Mouse (Mus musculus) CH12.LX (cell line): Measurements from ENCODE around the gene Fkbp6. TPM values are rescaled to one million over a fixed set of nuclear protein-coding genes. Genes with fewer than 3 reads are reported as not detected.

ENCODE experiments used
- DNase-seq: peaks from one replicate; pipeline ENCODE4 v3.0.0-alpha.2; 2013; ENCODE audit errors: extremely low read depth
- H3K27ac ChIP-seq: 2 replicates; pipeline ENCODE4 v1.5.1; 2012; ENCODE audit warnings: low read depth, mild to moderate bottlenecking, control low read depth, moderate library complexity; ENCODE audit not compliant: insufficient read depth
- H3K27me3 ChIP-seq: replicated peaks from 2 replicates; pipeline ENCODE3; 2012; ENCODE audit warnings: inconsistent platforms
- H3K36me3 ChIP-seq, 2 experiments: replicated peaks in 1 of 2; 2 replicates each; pipeline versions ENCODE3 to v1.6.1; 2012; ENCODE audit warnings: inconsistent platforms in 1 of 2, low read length in 1 of 2, mild to moderate bottlenecking in 1 of 2, mixed read lengths in 1 of 2, moderate library complexity in 1 of 2; ENCODE audit not compliant: control insufficient read depth in 1 of 2, insufficient read depth in 1 of 2
- H3K4me1 ChIP-seq, 2 experiments: 2 replicates each; pipeline ENCODE4 v1.6.1; 2012; ENCODE audit warnings: inconsistent platforms in 1 of 2, moderate library complexity in 1 of 2; ENCODE audit not compliant: insufficient read depth in 2 of 2, control insufficient read depth in 1 of 2
- H3K4me2 ChIP-seq: 2 replicates; pipeline ENCODE4 v1.6.1; 2012; ENCODE audit warnings: low read depth, mild to moderate bottlenecking, control low read depth; ENCODE audit not compliant: poor library complexity, insufficient read depth, severe bottlenecking
- H3K4me3 ChIP-seq, 3 experiments: fragments of 150-350 bp in 1 of 3; sonication (generic) in 1 of 3; replicated peaks in 1 of 3; 2 replicates each; pipeline versions ENCODE3 to v1.5.1; 2011 to 2012; ENCODE audit warnings: low read depth in 2 of 3, low read length in 2 of 3, mild to moderate bottlenecking in 2 of 3, moderate library complexity in 2 of 3, control low read depth in 1 of 3, improper control_type of control experiment in 1 of 3, inconsistent platforms in 1 of 3, mixed read lengths in 1 of 3; ENCODE audit not compliant: poor library complexity in 1 of 3
- H3K79me2 ChIP-seq: replicated peaks from 2 replicates; pipeline ENCODE4 v1.6.1; 2012; ENCODE audit warnings: mild to moderate bottlenecking, moderate library complexity; ENCODE audit not compliant: control insufficient read depth, poor library complexity, insufficient read depth, severe bottlenecking; ENCODE audit errors: extremely low read depth
- H3K9ac ChIP-seq: 2 replicates; pipeline ENCODE4 v1.6.1; 2012; ENCODE audit warnings: low read depth, mild to moderate bottlenecking, control low read depth, moderate library complexity; ENCODE audit not compliant: insufficient read depth
- H3K9me3 ChIP-seq: replicated peaks from 2 replicates; pipeline ENCODE3; 2012; ENCODE audit warnings: low read length, inconsistent platforms, mixed read lengths
- BHLHE40 ChIP-seq: IDR thresholded peaks from 2 replicates; pipeline ENCODE4 v1.6.1; 2011; ENCODE audit warnings: mild to moderate bottlenecking, low read depth, low read length, improper control_type of control experiment
- CHD2 ChIP-seq: IDR thresholded peaks from 2 replicates; pipeline ENCODE4 v1.6.1; 2011; ENCODE audit warnings: low read length, improper control_type of control experiment
- CTCF ChIP-seq, 2 experiments: IDR thresholded peaks in 1 of 2; conservative IDR thresholded peaks in 1 of 2; 2 replicates each; pipeline ENCODE4 v1.5.1; 2011 to 2012; ENCODE audit warnings: low read depth in 2 of 2, low read length in 2 of 2, improper control_type of control experiment in 1 of 2, inconsistent platforms in 1 of 2, mild to moderate bottlenecking in 1 of 2, moderate library complexity in 1 of 2
- ETS1 ChIP-seq: conservative IDR thresholded peaks from 2 replicates; pipeline ENCODE4 v1.6.1; 2012; ENCODE audit warnings: low read depth, mild to moderate bottlenecking, inconsistent platforms, low read length, improper control_type of control experiment, moderate library complexity
- GABPA ChIP-seq: IDR thresholded peaks from 2 replicates; pipeline ENCODE4 v1.6.1; 2012; ENCODE audit warnings: low read depth, low read length, improper control_type of control experiment, inconsistent platforms; ENCODE audit not compliant: insufficient replicate concordance
- HCFC1 ChIP-seq: IDR thresholded peaks from 2 replicates; pipeline ENCODE4 v1.6.1; 2012; ENCODE audit warnings: low read depth, mild to moderate bottlenecking, inconsistent platforms, low read length, improper control_type of control experiment
- IRF4 ChIP-seq: IDR thresholded peaks from 2 replicates; pipeline ENCODE4 v1.6.1; 2014; ENCODE audit warnings: low read depth, mild to moderate bottlenecking, inconsistent platforms, low read length, improper control_type of control experiment
- KAT2A ChIP-seq: IDR thresholded peaks from 2 replicates; pipeline ENCODE4 v1.6.1; 2012; ENCODE audit warnings: low read length, improper control_type of control experiment, inconsistent platforms; ENCODE audit not compliant: insufficient replicate concordance
- MAFK ChIP-seq: IDR thresholded peaks from 2 replicates; pipeline ENCODE4 v1.6.1; 2011; ENCODE audit warnings: low read length, improper control_type of control experiment; ENCODE audit not compliant: insufficient replicate concordance
- MYC ChIP-seq: IDR thresholded peaks from 2 replicates; pipeline ENCODE4 v1.6.1; 2011; ENCODE audit warnings: low read depth, mild to moderate bottlenecking, improper control_type of control experiment, low read length
- NELFE ChIP-seq: IDR thresholded peaks from 2 replicates; pipeline ENCODE4 v1.6.1; 2011; ENCODE audit warnings: low read depth, low read length, improper control_type of control experiment
- PAX5 ChIP-seq: IDR thresholded peaks from 2 replicates; pipeline ENCODE4 v1.6.1; 2012; ENCODE audit warnings: low read length, inconsistent platforms, mixed read lengths
- RAD21 ChIP-seq: IDR thresholded peaks from 2 replicates; pipeline ENCODE4 v1.6.1; 2011; ENCODE audit warnings: low read depth, mild to moderate bottlenecking, low read length, improper control_type of control experiment, moderate library complexity
- SIN3A ChIP-seq: IDR thresholded peaks from 2 replicates; pipeline ENCODE4 v1.6.1; 2012; ENCODE audit warnings: low read length, improper control_type of control experiment, inconsistent platforms
- SMC3 ChIP-seq: IDR thresholded peaks from 2 replicates; pipeline ENCODE4 v1.6.1; 2011; ENCODE audit warnings: low read depth, low read length, improper control_type of control experiment
- TCF12 ChIP-seq: IDR thresholded peaks from 2 replicates; pipeline ENCODE4 v1.6.1; 2014; ENCODE audit warnings: low read depth, mild to moderate bottlenecking, inconsistent platforms, low read length, improper control_type of control experiment
- UBTF ChIP-seq: IDR thresholded peaks from 2 replicates; pipeline ENCODE4 v1.6.1; 2012; ENCODE audit warnings: low read depth, mild to moderate bottlenecking, inconsistent platforms, low read length, improper control_type of control experiment, moderate library complexity
- ZC3H11A ChIP-seq: IDR thresholded peaks from 2 replicates; pipeline ENCODE4 v1.6.1; 2012; ENCODE audit warnings: low read depth, mild to moderate bottlenecking, inconsistent platforms, low read length, improper control_type of control experiment
- ZMIZ1 ChIP-seq: IDR thresholded peaks from 2 replicates; pipeline ENCODE4 v1.6.1; 2012; ENCODE audit warnings: low read depth, mild to moderate bottlenecking, inconsistent platforms, low read length, improper control_type of control experiment
- dilution Hi-C: fragments of 300-500 bp; cut with MboI; formaldehyde crosslinking; loops from 2 replicates; pipeline ENCODE4 v1.14.3; 2020; ENCODE audit warnings: low sequenced_read_pairs; ENCODE audit not compliant: extremely low pct_unique_long_range_greater_than_20kb, extremely low pct_ligation_motif_present
- in situ Hi-C: fragments of 300-500 bp; cut with MboI; formaldehyde crosslinking; loops from 3 replicates; pipeline ENCODE4 v1.14.3; 2019; ENCODE audit warnings: low sequenced_read_pairs, low pct_ligation_motif_present, low pct_unique_long_range_greater_than_20kb, mixed read lengths
- polyA plus RNA-seq: library from polyadenylated mRNA; unstranded; fragments of >175 nt; gene quantifications from 2 replicates; pipeline ENCODE4 v1.2.1, GENCODE M21; 2012; ENCODE audit warnings: low read depth; ENCODE audit not compliant: insufficient read length
- total RNA-seq, 2 experiments: library from RNA; depleted of rRNA; stranded (reverse); fragments of 300-350 nt in 1 of 2; fragments of >200 nt in 1 of 2; gene quantifications; 2 replicates each; pipeline ENCODE4 v1.2.3; 2012 to 2014

Gene Fkbp6
- total and polyA plus RNA-seq, 3 experiments: not detected

DNA sequence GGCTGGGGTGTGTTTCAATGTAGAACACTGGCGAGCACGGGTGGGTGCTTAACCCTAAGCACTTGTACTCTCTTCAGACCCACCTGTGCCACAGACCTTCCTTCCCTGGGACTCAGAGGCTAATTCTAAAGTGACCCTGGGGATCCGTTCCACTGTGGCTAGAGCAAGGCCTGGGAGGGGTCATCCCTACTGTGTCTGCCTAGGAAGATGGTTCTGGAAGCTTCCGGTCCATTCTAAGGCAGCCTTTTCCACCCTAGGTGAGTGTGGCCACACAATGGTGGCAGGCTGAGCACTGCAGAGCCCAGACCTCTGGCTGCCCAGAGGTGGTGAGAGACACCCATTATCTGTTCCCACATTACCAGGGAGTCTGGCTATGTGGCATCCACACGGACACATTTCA lies 62.9 kb downstream of the Fkbp6 start:
- H3K27me3 ChIP-seq: peaks cover 56% of the 10 kb centered on the region
- TF ChIP-seq ZMIZ1 (no peak), ETS1 (no peak)
- no peaks in the 10 kb centered on the region for H3K4me1 ChIP-seq
- no peaks in the 10 kb centered on the region for H3K36me3 ChIP-seq
- dilution Hi-C loops (no loop called here), in situ Hi-C loops (loop anchor here (5.0 kb wide), 2 partner anchors 50 to 170 kb away; no protein-coding TSS in a partner anchor)
- no peak for DNase-seq
- no peak overlapping the region for H3K27ac ChIP-seq
- no peak overlapping the region for H3K4me3 ChIP-seq
- H3K79me2 ChIP-seq: no peaks in the 10 kb centered on the region
- H3K9me3 ChIP-seq: peaks cover 6% of the 10 kb centered on the region
- H3K4me2 ChIP-seq: no peak overlapping the region
- H3K9ac ChIP-seq: no peak overlapping the region

DNA sequence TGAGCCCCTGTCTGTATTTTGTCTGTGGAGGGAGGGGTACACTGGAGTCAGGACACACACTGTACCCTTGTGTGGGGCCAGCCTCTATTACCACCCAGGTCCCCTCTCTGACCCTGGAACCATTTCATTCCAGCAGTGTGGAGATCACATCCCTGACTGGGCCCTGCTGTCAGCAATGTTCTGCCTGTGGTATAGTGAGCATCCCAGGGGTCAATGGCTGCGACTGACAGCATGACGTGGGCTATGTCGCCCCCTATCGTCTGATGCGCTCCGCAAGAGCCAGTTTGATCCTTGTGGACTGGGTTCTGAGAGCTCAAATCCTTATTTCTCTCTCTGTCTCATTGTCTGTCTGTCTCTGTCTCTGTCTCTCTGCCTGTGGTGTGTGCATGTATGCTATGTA lies 63.7 kb downstream of the Fkbp6 start:
- no peak overlapping the region for H3K27ac ChIP-seq
- H3K36me3 ChIP-seq: no peaks in the 10 kb centered on the region
- in situ Hi-C loops (loop anchor here (5.0 kb wide), 2 partner anchors 49 to 169 kb away; no protein-coding TSS in a partner anchor), dilution Hi-C loops (no loop called here)
- H3K4me3 ChIP-seq: no peak overlapping the region
- H3K4me2 ChIP-seq: no peak overlapping the region
- DNase-seq: peak; percentile 60
- peaks cover 60% of the 10 kb centered on the region for H3K27me3 ChIP-seq
- H3K79me2 ChIP-seq: no peaks in the 10 kb centered on the region
- H3K4me1 ChIP-seq: no peaks in the 10 kb centered on the region
- no peak overlapping the region for H3K9ac ChIP-seq
- H3K9me3 ChIP-seq: peaks cover 5% of the 10 kb centered on the region
- TF ChIP-seq CHD2: no peak
- TF ChIP-seq IRF4: no peak; the same call in 1 of the 2 replicates
- TF ChIP-seq NELFE: 0 out of 2 replicates have a peak, but pooled peaks have one; percentile 47
- TF ChIP-seq ETS1: no peak
- TF ChIP-seq UBTF: no peak
- TF ChIP-seq GABPA: no peak
- peak; percentile 93 for TF ChIP-seq RAD21
- TF ChIP-seq PAX5: no peak
- no peak for TF ChIP-seq MAFK
- peak; percentile 16; the same call in 1 of the 2 replicates for TF ChIP-seq TCF12
- no peak for TF ChIP-seq BHLHE40
- no peak for TF ChIP-seq HCFC1
- TF ChIP-seq SMC3: peak; percentile 84
- TF ChIP-seq KAT2A: no peak
- TF ChIP-seq MYC: 0 out of 2 replicates have a peak, but pooled peaks have one; percentile 24
- peak; percentile 39 for TF ChIP-seq ZC3H11A
- TF ChIP-seq SIN3A: no peak
- TF ChIP-seq ZMIZ1: no peak
- TF ChIP-seq CTCF (conservative IDR thresholded peaks at IDR 0.05 in 1 of 2, IDR thresholded peaks at IDR 0.05 in 1 of 2; ENCODE audit: low read depth in 2 of 2, low read length in 2 of 2): peak; percentile 81 to 95
